Mouse (Mus musculus): ENCODE data around the gene Rsbn1l. TPM values are rescaled to one million over a fixed set of nuclear protein-coding genes. Genes with fewer than 3 reads are reported as not detected.

Rsbn1l gene
- total and polyA plus RNA-seq, 3 experiments = 8.1 to 20.2 (median 17.0) TPM

DNA sequence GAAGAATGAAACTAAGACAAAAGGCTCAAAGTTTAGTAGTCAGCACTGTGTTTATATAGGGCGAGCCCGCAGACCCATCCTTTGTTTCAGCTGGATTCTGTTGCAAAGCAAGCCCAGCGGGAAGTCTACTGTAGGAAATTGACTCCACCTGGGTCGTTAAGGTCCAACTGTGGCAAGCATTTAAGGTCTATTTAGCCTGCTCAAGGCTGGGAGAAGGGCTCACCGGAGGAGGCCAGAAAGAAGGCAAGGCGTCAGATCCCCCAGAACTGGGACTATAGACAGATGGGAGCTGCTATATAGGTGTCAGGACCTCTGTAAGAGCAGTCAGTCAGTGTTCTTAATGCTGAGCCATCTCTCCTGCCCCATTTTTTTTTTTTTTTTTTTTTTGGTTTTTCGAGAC, 17.8 kb upstream of the Rsbn1l start:
- Histone ChIP-seq H3K36me3 (replicated peaks in 1 of 2; ENCODE audit: control insufficient read depth in 1 of 2, insufficient read depth in 1 of 2, low read length in 1 of 2) (no peaks in the 10 kb centered on the region), H3K4me3 (replicated peaks in 1 of 3; ENCODE audit: low read depth in 2 of 3, low read length in 2 of 3, poor library complexity in 1 of 3) (no peak overlapping the region), H3K9me3 (replicated peaks; ENCODE audit: low read length) (no peaks in the 10 kb centered on the region), H3K9ac (ENCODE audit: insufficient read depth, low read depth) (no peak overlapping the region), H3K27me3 (replicated peaks) (no peaks in the 10 kb centered on the region), H3K4me1 (ENCODE audit: control insufficient read depth in 1 of 2, insufficient read depth in 2 of 2) (peaks cover 8 to 28% of the 10 kb centered on the region in 2 experiments), H3K27ac (ENCODE audit: insufficient read depth, low read depth) (no peak overlapping the region), H3K79me2 (replicated peaks; ENCODE audit: control insufficient read depth, extremely low read depth, insufficient read depth, poor library complexity, severe bottlenecking) (no peaks in the 10 kb centered on the region), H3K4me2 (ENCODE audit: insufficient read depth, low read depth, poor library complexity, severe bottlenecking) (no peak overlapping the region)
- dilution Hi-C loops (cut with MboI; ENCODE audit: extremely low pct_ligation_motif_present, extremely low pct_unique_long_range_greater_than_20kb, low sequenced_read_pairs) = no loop called here
- DNase-seq (ENCODE audit: extremely low read depth) = no peak
- no peak for TF ChIP-seq ETS1 (conservative IDR thresholded peaks at IDR 0.05; ENCODE audit: low read depth, low read length)
- no peak for TF ChIP-seq PAX5 (IDR thresholded peaks at IDR 0.05; ENCODE audit: low read length)
- TF ChIP-seq MAFK (IDR thresholded peaks at IDR 0.05; ENCODE audit: insufficient replicate concordance, low read length) = no peak
- no peak for TF ChIP-seq HCFC1 (IDR thresholded peaks at IDR 0.05; ENCODE audit: low read depth, low read length)
- TF ChIP-seq E2F4 (IDR thresholded peaks at IDR 0.05; ENCODE audit: insufficient replicate concordance, low read depth, low read length) = no peak
- no peak for TF ChIP-seq USF1 (IDR thresholded peaks at IDR 0.05; ENCODE audit: low read depth, low read length)
- in situ Hi-C loops (cut with MboI; ENCODE audit: low pct_ligation_motif_present, low pct_unique_long_range_greater_than_20kb, low sequenced_read_pairs) = loop anchor here (25.0 kb wide), 1 partner anchor 187 kb away; no protein-coding TSS in a partner anchor

DNA sequence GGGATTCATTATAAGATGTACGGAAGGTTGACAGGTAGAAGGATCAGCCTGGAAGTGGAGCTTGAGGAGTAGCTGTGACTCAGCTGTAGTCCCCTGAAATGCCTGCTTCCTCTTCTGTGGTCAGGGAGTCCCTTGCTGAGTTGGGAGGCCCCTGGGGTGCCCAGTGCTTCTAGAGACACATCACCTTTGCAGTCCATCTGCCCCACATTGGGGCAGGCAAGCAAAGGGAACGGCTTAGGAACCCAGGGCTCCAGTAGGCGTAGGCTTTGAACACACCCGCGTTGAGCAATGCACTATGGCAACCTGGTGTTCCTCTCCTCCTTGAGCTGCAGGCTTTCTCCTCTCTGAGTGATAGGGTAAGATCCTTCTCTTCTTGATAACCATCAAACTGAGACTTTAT, 16.9 kb upstream of the Rsbn1l start:
- dilution Hi-C loops (cut with MboI; ENCODE audit: extremely low pct_ligation_motif_present, extremely low pct_unique_long_range_greater_than_20kb, low sequenced_read_pairs) (no loop called here), in situ Hi-C loops (cut with MboI; ENCODE audit: low pct_ligation_motif_present, low pct_unique_long_range_greater_than_20kb, low sequenced_read_pairs) (loop anchor here (25.0 kb wide), 1 partner anchor 186 kb away; no protein-coding TSS in a partner anchor)
- no peak overlapping the region for H3K4me3 ChIP-seq (replicated peaks in 1 of 3; ENCODE audit: low read depth in 2 of 3, low read length in 2 of 3, poor library complexity in 1 of 3)
- H3K27me3 ChIP-seq (replicated peaks) = no peaks in the 10 kb centered on the region
- peak overlapping the region; percentile 32; the same call in 1 of the 2 replicates for H3K4me2 ChIP-seq (ENCODE audit: insufficient read depth, low read depth, poor library complexity, severe bottlenecking)
- H3K9ac ChIP-seq (ENCODE audit: insufficient read depth, low read depth) = no peak overlapping the region
- H3K4me1 ChIP-seq (ENCODE audit: control insufficient read depth in 1 of 2, insufficient read depth in 2 of 2) = peaks cover 10 to 37% of the 10 kb centered on the region in 2 experiments
- H3K27ac ChIP-seq (ENCODE audit: insufficient read depth, low read depth) = no peak overlapping the region
- H3K36me3 ChIP-seq (replicated peaks in 1 of 2; ENCODE audit: control insufficient read depth in 1 of 2, insufficient read depth in 1 of 2, low read length in 1 of 2) = no peaks in the 10 kb centered on the region
- DNase-seq (ENCODE audit: extremely low read depth) = peak; percentile 51
- H3K79me2 ChIP-seq (replicated peaks; ENCODE audit: control insufficient read depth, extremely low read depth, insufficient read depth, poor library complexity, severe bottlenecking) = no peaks in the 10 kb centered on the region
- H3K9me3 ChIP-seq (replicated peaks; ENCODE audit: low read length) = no peaks in the 10 kb centered on the region
- peak; percentile 45 for TF ChIP-seq ETS1 (conservative IDR thresholded peaks at IDR 0.05; ENCODE audit: low read depth, low read length)
- TF ChIP-seq BHLHE40 (IDR thresholded peaks at IDR 0.05; ENCODE audit: low read depth, low read length) = no peak
- TF ChIP-seq SMC3 (IDR thresholded peaks at IDR 0.05; ENCODE audit: low read depth, low read length) = no peak
- TF ChIP-seq IRF4 (IDR thresholded peaks at IDR 0.05; ENCODE audit: low read depth, low read length) = peak; percentile 60; the same call in 1 of the 2 replicates
- peak; percentile 77 for TF ChIP-seq EP300 (IDR thresholded peaks at IDR 0.05; ENCODE audit: low read length)

DNA sequence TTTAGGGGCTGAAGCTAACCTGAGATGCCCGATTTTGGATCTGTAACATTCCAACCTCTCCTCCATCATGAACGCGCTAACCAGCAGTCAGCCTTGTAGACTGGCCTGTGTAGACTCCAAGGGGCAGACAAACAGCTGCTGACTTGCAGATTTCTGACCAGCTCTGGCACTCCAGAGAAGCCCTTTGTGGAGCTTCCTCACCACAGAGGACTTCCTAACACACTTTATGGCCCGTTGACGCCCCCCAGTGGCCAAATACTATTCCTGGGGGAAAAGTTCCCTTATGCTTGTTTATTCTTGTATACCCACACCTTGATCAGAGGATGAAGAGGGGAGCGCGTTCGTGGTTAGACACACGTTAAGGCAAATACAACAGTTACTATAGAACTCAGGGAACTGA, 12.8 kb upstream of the Rsbn1l start:
- H3K4me1 ChIP-seq (ENCODE audit: control insufficient read depth in 1 of 2, insufficient read depth in 2 of 2) = peaks cover 7 to 35% of the 10 kb centered on the region in 2 experiments
- no peaks in the 10 kb centered on the region for H3K27me3 ChIP-seq (replicated peaks)
- peak overlapping the region in 2 of 3 experiments; percentile 34 to 48 for H3K4me3 ChIP-seq (replicated peaks in 1 of 3; ENCODE audit: low read depth in 2 of 3, low read length in 2 of 3, poor library complexity in 1 of 3)
- peak; percentile 90 for DNase-seq (ENCODE audit: extremely low read depth)
- 0 out of 2 replicates have a peak overlapping the region, but pooled peaks have one; percentile 5 for H3K4me2 ChIP-seq (ENCODE audit: insufficient read depth, low read depth, poor library complexity, severe bottlenecking)
- H3K79me2 ChIP-seq (replicated peaks; ENCODE audit: control insufficient read depth, extremely low read depth, insufficient read depth, poor library complexity, severe bottlenecking) = no peaks in the 10 kb centered on the region
- peaks cover 2% of the 10 kb centered on the region for H3K9me3 ChIP-seq (replicated peaks; ENCODE audit: low read length)
- H3K27ac ChIP-seq (ENCODE audit: insufficient read depth, low read depth) = 0 out of 2 replicates have a peak overlapping the region, but pooled peaks have one; percentile 27
- H3K9ac ChIP-seq (ENCODE audit: insufficient read depth, low read depth) = no peak overlapping the region
- H3K36me3 ChIP-seq (replicated peaks in 1 of 2; ENCODE audit: control insufficient read depth in 1 of 2, insufficient read depth in 1 of 2, low read length in 1 of 2) = peaks cover 0 to 6% of the 10 kb centered on the region in 2 experiments
- dilution Hi-C loops (cut with MboI; ENCODE audit: extremely low pct_ligation_motif_present, extremely low pct_unique_long_range_greater_than_20kb, low sequenced_read_pairs) = no loop called here
- in situ Hi-C loops (cut with MboI; ENCODE audit: low pct_ligation_motif_present, low pct_unique_long_range_greater_than_20kb, low sequenced_read_pairs) = loop anchor here (10.0 to 25.0 kb wide), 2 partner anchors 54 to 182 kb away; no protein-coding TSS in a partner anchor
- TF ChIP-seq MAX (IDR thresholded peaks at IDR 0.05; ENCODE audit: low read length) (no peak), BHLHE40 (IDR thresholded peaks at IDR 0.05; ENCODE audit: low read depth, low read length) (no peak), CTCF (conservative IDR thresholded peaks at IDR 0.05 in 1 of 2, IDR thresholded peaks at IDR 0.05 in 1 of 2; ENCODE audit: low read depth in 2 of 2, low read length in 2 of 2) (peak; percentile 33 to 79), USF2 (conservative IDR thresholded peaks at IDR 0.05; ENCODE audit: low read depth, low read length) (no peak), SMC3 (IDR thresholded peaks at IDR 0.05; ENCODE audit: low read depth, low read length) (peak; percentile 77), ZKSCAN1 (IDR thresholded peaks at IDR 0.05; ENCODE audit: borderline replicate concordance, low read depth, low read length) (no peak), ZC3H11A (IDR thresholded peaks at IDR 0.05; ENCODE audit: low read depth, low read length) (peak; percentile 11; the same call in 1 of the 2 replicates), MEF2A (IDR thresholded peaks at IDR 0.05; ENCODE audit: borderline replicate concordance, low read depth, low read length) (no peak), HCFC1 (IDR thresholded peaks at IDR 0.05; ENCODE audit: low read depth, low read length) (no peak), UBTF (IDR thresholded peaks at IDR 0.05; ENCODE audit: low read depth, low read length) (no peak), ZMIZ1 (IDR thresholded peaks at IDR 0.05; ENCODE audit: low read depth, low read length) (no peak), SIN3A (IDR thresholded peaks at IDR 0.05; ENCODE audit: low read length) (no peak), CHD2 (IDR thresholded peaks at IDR 0.05; ENCODE audit: low read length) (no peak), E2F4 (IDR thresholded peaks at IDR 0.05; ENCODE audit: insufficient replicate concordance, low read depth, low read length) (no peak), IRF4 (IDR thresholded peaks at IDR 0.05; ENCODE audit: low read depth, low read length) (no peak), ZNF384 (IDR thresholded peaks at IDR 0.05; ENCODE audit: low read depth, low read length) (no peak), MXI1 (IDR thresholded peaks at IDR 0.05; ENCODE audit: low read depth, low read length) (no peak), JUND (conservative IDR thresholded peaks at IDR 0.05; ENCODE audit: low read depth, low read length) (no peak), RAD21 (IDR thresholded peaks at IDR 0.05; ENCODE audit: low read depth, low read length) (peak; percentile 88), USF1 (IDR thresholded peaks at IDR 0.05; ENCODE audit: low read depth, low read length) (no peak)

Measured in CH12.LX (cell line).